Mouse (Mus musculus) heart, adult 9 months (tissue): ENCODE measurements around the gene Trim17.
A peak's percentile ranks its signal among the peaks of the same experiment; 100 is the strongest.

Source experiments
- DNase-seq, 2 experiments: peaks; one replicate each; pipeline ENCODE4 v3.0.0; 2022; ENCODE audit warnings: low spot score in 2 of 2

Gene Trim17

DNA sequence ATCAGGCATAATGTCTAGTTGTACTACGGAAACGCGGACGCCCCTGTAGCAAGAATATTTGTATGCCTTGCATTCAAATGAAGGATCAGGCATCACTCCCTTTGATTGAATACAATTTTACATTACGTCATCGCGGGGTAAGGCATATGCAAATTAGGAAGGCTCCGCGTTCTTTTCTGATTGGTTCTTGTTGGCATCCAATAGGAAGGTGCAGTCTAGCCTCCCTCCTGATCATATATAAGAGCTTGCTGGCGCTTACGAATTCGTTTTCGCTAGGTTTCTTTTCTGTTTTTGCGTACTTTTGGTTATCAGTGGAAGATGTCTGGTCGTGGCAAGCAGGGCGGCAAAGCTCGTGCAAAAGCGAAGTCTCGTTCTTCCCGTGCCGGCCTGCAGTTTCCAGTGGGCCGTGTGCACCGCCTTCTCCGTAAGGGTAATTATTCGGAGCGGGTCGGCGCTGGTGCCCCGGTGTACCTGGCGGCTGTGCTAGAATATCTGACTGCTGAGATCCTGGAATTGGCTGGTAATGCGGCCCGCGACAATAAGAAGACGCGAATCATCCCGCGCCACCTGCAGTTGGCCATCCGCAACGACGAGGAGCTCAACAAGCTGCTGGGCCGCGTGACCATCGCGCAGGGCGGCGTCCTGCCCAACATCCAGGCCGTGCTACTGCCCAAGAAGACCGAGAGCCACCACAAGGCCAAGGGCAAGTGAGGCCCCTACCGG, at the start of gene Trim17, which contains the start of gene Hist3h2a:
Trim17 (plus strand) TSS at position 266 of the 723 bp plus-strand sequence.
Hist3h2a (plus strand) TSS at position 266 of the 723 bp plus-strand sequence.
- DNase-seq = peak; percentile 96 to 98

- peak in 1 of 2 experiments; percentile 30 for DNase-seq
These were observed 49.6 kb upstream of the Trim17 start for GRCm38 (mm10) chr11:58904838-58905237.

DNA sequence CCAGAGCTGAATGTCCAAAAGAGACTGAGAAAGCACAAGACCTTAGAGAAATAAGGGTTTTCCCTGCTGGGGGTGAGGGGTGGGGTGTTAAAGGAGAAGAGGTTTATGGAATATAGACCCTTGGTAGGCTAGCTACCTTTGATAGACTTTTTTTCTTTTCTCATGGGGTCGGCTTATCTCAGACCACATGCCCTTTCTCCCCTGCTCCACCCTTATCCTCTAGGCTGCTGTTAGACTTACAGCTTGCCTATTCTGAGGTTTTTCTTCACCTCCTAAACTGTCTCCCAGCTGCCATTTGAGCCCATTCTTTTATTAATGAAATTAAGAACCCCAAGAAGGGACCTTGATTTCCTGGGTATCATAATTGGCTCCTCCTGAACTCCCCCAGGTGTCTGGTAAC, 40.7 kb upstream of the Trim17 start:
- no peak for DNase-seq

- no peak for DNase-seq
These were observed 39.9 kb upstream of the Trim17 start for GRCm38 (mm10) chr11:58914461-58915028.

DNA sequence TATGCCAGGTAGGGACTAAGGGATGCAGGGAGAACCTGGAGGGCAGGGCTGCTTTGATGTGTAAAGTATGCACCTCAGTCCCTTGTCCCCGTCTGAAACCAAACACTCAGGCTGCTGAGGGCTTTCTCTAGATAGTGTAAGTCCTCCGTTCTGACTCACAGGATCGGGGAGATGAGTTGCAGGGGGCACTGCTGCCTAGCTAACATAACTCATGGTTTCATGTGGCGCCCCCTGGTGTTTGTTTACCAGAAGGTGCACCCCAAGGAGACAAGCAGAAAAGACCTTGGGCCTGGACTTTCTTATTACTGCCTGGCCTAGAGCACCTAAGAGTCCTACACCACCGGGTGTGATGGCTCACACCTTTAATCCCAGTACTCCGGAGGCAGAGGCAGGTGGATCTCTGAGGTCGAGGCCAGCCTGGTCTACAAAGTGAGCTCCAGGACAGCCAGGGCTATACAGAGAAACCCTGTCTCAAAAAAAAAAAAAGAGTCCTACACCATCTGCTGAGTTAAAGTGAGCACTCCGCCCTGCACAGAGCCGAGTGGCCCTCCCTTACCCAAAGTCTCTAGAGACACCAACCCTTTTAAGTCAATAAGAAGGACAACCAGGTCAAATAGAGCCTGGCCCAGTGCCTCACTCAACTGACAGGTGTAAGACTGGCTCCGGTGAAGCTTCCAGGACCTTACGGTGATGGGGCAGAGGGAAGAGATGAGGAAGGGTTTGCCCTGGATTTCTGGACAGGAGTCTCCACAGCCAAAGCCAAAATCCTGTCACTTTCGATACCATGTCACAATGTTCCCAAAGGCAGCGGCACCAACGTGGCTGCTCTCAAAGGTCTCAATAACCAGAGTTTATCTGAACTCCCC, 37.4 kb upstream of the Trim17 start:
- DNase-seq = no peak

DNA sequence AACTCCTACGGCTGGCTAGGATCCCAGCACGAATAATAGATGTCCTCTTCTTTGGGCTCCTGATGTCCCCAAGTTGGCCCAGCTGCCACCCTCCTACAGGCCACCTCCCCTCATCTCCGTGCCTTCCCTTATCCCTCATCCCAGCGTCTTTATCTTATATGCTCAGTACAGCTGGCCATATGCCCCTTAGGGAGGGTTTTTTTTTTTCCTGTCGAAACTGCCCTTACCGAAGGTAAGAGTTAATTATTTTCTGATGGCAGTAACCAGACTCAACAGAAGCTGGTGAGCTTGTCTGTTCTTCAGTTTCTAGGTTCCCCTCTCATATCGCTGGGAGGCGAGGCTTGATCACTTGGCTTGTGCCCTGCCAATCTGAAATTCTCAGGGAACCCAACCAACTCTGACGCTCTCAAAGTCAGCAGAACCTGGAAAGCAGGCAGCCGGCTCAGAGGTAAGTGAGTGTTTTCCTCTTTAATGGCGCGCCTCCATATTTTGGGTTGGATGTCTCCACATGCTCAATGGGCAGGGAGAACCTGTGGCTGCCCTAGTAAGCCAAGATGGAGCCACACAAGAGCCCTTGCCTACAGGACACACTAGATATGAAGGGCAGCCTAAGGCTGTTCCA, 36.6 kb upstream of the Trim17 start, which contains the start of gene Btnl10:
Btnl10 (plus strand) TSS at position 164 of the 622 bp plus-strand sequence.
- DNase-seq = no peak

GRCm38 (mm10) chr11:58918759-58919158, 35.7 kb upstream of the Trim17 start:
- DNase-seq = no peak

DNA sequence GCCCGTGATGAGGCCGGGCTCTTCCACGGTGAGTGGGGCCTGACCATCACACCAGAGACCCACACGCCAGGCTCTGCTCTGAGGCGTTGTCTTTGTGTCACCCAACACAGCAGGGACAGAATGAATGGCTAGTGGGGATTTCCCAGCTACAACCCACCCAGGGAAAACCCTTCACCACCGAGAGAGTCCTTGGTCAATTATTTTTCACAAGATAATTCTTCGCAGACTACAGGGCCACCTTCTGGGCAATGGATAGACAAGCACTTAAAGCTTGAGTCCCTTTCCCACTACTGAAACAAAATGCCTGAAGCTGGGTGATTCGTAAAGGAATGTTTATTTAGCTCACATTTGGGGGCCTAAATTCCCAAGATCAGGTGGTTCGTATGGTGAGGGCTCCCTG, 32.1 kb upstream of the Trim17 start:
- DNase-seq = no peak

GRCm38 (mm10) chr11:58926651-58927050, 27.8 kb upstream of the Trim17 start:
- no peak for DNase-seq

DNA sequence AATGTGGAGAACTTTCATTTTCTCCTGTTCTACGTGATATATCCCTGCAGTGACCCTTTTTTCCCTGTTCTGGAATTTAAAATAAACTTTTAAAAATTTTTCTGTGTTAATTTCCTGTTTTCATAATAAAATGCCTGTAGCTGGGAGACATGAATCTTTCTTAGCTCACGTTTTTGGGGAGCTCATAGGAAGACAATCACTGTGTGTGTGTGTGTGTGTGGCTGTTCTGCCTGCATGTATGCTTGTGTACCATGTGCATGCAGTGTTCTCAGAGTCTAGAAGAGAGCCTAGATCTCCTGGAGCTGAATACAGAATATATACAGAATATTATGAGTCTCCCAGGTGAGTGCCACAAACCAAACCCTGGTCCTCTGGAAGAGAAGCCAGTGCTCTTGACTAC, 27.4 kb upstream of the Trim17 start:
- no peak for DNase-seq

- DNase-seq = peak; percentile 59 to 79
These were observed 26.5 kb upstream of the Trim17 start for GRCm38 (mm10) chr11:58927790-58928651.

DNA sequence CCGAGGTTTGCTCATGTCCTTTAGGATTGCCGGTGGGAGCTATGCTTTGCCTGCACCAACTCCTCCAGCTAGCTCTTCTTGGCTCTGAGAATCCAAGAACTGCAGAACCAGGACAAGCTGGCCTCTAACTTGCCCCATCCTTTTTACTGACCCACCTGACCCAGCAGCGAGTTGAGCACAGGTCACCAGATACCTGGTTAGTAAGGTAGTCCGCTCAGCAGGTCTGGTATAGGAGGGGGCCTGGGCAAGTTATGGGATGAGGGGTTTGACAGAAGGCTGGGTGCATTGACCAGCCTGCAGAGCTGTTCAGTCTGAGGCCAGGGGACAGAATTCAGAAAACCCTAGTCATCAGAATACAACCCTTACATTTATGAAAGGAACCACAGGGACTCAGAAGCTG, 25.4 kb upstream of the Trim17 start:
- DNase-seq = no peak

DNA sequence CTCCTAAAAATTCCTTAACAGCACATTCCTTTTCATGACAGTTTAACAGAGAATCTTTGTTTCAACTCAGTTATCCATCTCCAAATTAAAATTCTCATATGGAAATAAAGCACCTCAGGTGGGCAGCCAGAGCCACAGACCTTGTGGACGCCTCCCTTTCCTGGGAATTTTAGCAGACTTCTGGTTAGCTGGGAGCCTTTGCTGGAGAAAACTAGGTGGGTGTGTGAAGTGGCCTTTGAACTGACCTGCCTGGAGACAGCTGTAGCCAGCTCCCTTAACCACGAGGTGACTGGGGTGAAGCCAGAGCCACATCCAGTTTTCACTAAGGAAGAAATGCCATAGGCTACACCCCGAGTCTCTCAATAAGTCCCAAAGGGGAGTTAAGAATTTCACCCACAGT, 24.8 kb upstream of the Trim17 start:
- DNase-seq = no peak

- no peak for DNase-seq
These were observed 24.2 kb upstream of the Trim17 start for GRCm38 (mm10) chr11:58930254-58930653.

- no peak for DNase-seq
These were observed 22.9 kb upstream of the Trim17 start for GRCm38 (mm10) chr11:58931576-58931975.

GRCm38 (mm10) chr11:58937909-58938308, 16.6 kb upstream of the Trim17 start:
- no peak for DNase-seq

DNA sequence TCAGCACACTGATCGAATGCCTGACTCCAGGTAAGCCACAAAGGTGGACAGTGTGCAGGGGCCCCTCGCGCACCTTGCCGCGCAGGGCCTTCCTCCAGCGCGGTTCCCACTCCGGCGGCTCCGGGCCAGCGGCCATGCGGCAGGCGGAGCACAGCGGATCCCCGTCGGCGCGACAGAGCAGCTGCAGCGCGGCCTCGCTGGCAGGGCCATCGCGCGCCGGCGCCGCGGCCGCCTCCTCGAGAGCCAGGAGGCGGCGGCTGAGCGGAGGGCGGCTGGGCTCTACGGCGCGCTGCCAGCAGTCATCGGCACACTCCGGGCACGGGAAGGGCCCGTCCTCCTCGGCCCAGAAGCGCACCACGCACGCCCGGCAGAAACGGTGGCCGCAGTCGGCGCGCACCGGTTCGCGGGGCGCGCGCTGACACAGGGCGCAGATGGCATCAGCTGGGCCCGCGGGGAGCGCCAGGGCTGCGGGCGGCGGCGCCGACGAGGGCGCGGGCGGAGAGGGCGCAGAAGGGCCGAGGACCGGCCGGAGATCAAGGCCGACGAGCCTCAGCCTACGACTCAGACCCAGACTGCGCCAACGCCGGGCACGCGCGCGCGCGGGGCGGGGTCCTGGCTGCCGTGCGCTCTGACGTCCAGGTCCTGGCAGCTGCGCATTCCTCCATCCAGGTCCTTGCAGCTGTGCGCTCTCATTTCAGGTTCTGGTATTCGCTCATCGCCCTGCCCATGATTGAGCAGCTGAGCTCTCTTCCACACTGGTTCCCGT, 16.0 kb upstream of the Trim17 start, which contains the start of gene Rnf187:
Rnf187 (minus strand) TSS at position 595 of the 766 bp plus-strand sequence.
- DNase-seq = peak; percentile 91 to 92

DNA sequence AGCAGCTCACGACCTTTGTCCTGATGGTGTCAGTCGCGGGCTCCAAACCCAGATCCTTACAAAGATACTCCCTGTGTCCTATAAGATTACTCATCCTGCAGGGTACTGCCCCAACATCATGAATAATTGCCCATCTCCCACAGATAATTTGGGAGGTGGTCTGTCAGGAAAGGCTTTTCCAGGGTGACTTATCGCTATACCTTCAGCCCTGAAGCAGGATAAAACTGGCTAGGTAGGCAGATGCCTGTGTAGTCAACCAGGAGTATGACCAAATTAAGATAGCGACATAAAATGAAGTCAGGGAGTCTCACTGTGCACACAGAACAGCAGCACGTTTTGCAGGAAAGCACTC, 15.4 kb upstream of the Trim17 start:
- DNase-seq = no peak

- DNase-seq = no peak
These were observed 10.3 kb upstream of the Trim17 start for GRCm38 (mm10) chr11:58944136-58944535.

GRCm38 (mm10) chr11:58947306-58947705, 7.2 kb upstream of the Trim17 start:
- DNase-seq = no peak
